Mouse (Mus musculus) bone marrow macrophage, adult 2 months (primary cell): ENCODE measurements around the gene Mip.

Experiments used
- CTCF ChIP-seq: IDR thresholded peaks from 2 replicates; pipeline ENCODE4 v1.5.1; 2012; ENCODE audit warnings: low read depth, mild to moderate bottlenecking, low read length, moderate library complexity
- POLR2A ChIP-seq: IDR thresholded peaks from 2 replicates; pipeline ENCODE4 v1.6.1; 2012; ENCODE audit warnings: mild to moderate bottlenecking, low read depth, low read length, borderline replicate concordance

GRCm38 (mm10) chr10:128280943-128281342, 55.3 kb downstream of the Mip start:
- TF ChIP-seq CTCF = no peak
- TF ChIP-seq POLR2A = no peak
